Mouse (Mus musculus) bone marrow macrophage, adult 2 months (primary cell): ENCODE data around the gene Ypel2.

Source experiments
- CTCF ChIP-seq: IDR thresholded peaks from 2 replicates; pipeline ENCODE4 v1.5.1; 2012; ENCODE audit warnings: low read depth, mild to moderate bottlenecking, low read length, moderate library complexity
- POLR2A ChIP-seq: IDR thresholded peaks from 2 replicates; pipeline ENCODE4 v1.6.1; 2012; ENCODE audit warnings: mild to moderate bottlenecking, low read depth, low read length, borderline replicate concordance

DNA sequence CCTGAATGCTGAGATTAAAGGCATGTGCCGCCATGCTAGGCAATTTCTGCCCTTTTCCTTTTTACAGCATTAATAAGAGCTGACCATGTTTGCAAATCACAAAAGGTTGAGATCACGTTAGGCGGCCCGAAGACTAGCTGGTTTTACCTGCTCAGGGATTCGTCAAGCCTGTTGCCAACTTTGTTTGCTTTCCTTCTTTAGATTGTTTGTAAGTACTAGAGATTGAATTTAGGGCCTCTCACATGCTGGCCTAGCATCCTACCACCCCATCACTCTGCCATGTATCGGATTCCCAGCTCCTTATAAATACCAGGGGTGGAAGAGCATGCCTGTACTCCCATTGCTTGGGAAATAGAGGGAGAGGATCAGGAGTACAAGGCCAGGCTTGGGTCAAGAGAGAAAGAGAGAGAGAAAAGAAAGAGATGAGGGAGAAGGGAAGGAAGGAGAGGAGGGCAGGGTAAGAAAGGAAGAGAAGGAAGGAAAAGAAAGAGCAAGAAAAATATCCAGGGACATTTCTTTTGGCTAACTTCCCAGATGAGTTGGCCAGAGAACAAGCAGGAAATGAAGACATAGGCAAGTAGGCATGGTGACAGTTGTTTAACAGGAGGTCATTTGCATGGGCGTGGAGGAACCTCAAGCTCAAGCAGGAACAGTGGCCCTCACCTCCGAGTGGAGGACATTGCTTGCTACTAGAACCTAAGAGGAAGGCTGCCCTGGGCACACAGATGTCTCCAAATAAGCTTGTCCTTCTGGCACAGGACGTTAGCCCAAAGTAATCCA is 32.8 kb upstream of the Ypel2 start:
- no peak for TF ChIP-seq CTCF
- no peak for TF ChIP-seq POLR2A
